ENCODE assay signal across 8 mouse cellular contexts in the genomic region with DNA sequence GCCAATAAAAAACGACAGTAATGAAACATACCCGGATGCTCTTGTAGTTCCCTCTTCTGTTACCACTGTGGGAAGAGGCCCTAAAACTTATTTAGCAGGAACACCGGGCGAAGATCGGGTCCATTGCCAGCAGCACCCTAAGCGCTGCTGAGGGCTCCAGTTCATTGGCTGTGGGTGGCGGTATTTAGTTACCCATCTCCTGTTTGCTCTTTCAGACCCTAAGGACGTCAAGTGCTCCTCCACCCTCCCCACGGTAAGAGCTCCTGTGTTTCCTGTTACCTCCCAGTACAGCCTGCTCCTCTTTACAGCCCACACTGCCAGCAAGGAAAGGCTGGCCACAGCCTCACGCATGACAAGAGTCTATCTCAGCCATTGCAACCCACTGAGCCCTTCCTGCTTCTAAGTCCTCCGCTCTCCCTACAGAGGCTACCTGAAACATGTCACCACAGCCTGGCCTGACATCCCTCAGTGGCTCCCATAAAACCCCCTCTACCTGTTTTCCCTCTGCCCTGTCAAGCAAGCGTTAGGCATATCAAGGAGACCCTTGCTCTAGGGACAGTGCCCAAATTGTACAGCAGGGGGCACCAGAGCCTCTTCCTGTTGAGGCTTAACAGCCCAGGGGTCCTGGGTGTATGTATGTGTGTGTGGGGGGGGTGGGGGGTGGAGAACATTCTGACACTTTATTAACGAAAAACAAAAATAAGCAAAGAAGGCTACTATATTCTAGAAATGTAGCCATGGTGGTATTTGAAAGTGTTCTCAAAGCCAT. TPM values are rescaled to one million over a fixed set of nuclear protein-coding genes. Genes with fewer than 3 reads are reported as not detected.
A peak's percentile ranks its signal among the peaks of the same experiment; 100 is the strongest.
DNase-seq lines count a peak whose midpoint lies in the region; ATAC-seq and TF ChIP-seq lines count a peak whose summit lies in the region.

No protein-coding gene starts in this region.

- no peaks in the 10 kb centered on the region for H3K27me3 ChIP-seq in heart, adult 2 months (ENCODE audit: control insufficient read depth, insufficient read depth, low read length)
- H3K27me3 ChIP-seq in intestine, embryonic 14.5 days (replicated peaks; ENCODE audit: control insufficient read depth, insufficient read depth, low read length): no peaks in the 10 kb centered on the region
- H3K27me3 ChIP-seq in myocyte (ENCODE audit: control insufficient read depth, insufficient read depth, insufficient read length): no peaks in the 10 kb centered on the region

- no peak for TF ChIP-seq EP300 in heart, adult 2 months (IDR thresholded peaks at IDR 0.05; ENCODE audit: insufficient read depth, low read depth, low read length)

- peak; percentile 32 for ATAC-seq in activated CD4-positive, CD25-positive, alpha-beta regulatory T cell, adult 4 months
- ATAC-seq in intestine, embryonic 14.5 days (replicated peaks; ENCODE audit: low FRiP score, low TSS enrichment, low read depth): no peak
- ATAC-seq in monocyte, adult 5-6 weeks (replicated peaks; ENCODE audit: insufficient number of reproducible peaks, low FRiP score, low TSS enrichment, poor library complexity, severe bottlenecking): no peak

- no peak for DNase-seq in heart, adult 2 months
- no peak for DNase-seq in heart, adult 11 months
- DNase-seq in A20 (ENCODE audit: low read depth, low spot score): peak; percentile 31
- DNase-seq in intestine, embryonic 14.5 days (ENCODE audit: low spot score): peak; percentile 84
- DNase-seq in c-Kit-positive CD71-positive TER-119-positive erythroid progenitor cells, embryonic 14.5 days (ENCODE audit: low spot score): no peak

- H3K79me2 ChIP-seq in heart, adult 2 months (replicated peaks; ENCODE audit: control insufficient read depth, insufficient read depth, low read length): no peaks in the 10 kb centered on the region
- no peaks in the 10 kb centered on the region for H3K79me2 ChIP-seq in myocyte (ENCODE audit: control insufficient read depth, insufficient read depth)

- peak; percentile 65 for TF ChIP-seq CTCF in heart, adult 2 months (IDR thresholded peaks at IDR 0.05)

- no peak overlapping the region for H3K4me3 ChIP-seq in heart, adult 2 months
- no peak overlapping the region for H3K4me3 ChIP-seq in intestine, embryonic 14.5 days (ENCODE audit: low read depth, low read length)
- H3K4me3 ChIP-seq in myocyte: no peak overlapping the region

- no peak overlapping the region for H3ac ChIP-seq in myocyte (ENCODE audit: control insufficient read depth, insufficient read length)

- 68% methylated on average over 13 of the region's 13 CpGs for WGBS in heart, adult 2 months
- WGBS in intestine, embryonic 14.5 days: 49% methylated on average over 13 of the region's 13 CpGs

- no peaks in the 10 kb centered on the region for H3K4me1 ChIP-seq in heart, adult 2 months (ENCODE audit: control insufficient read depth, insufficient read depth, low read length)
- peaks cover 12% of the 10 kb centered on the region for H3K4me1 ChIP-seq in intestine, embryonic 14.5 days (replicated peaks; ENCODE audit: control insufficient read depth, insufficient read depth, low read length)

- H3K27ac ChIP-seq in heart, adult 2 months: no peak overlapping the region
- peak overlapping the region; percentile 38; the same call in 1 of the 2 replicates for H3K27ac ChIP-seq in intestine, embryonic 14.5 days (ENCODE audit: low read depth)

- H3K4me2 ChIP-seq in intestine, embryonic 14.5 days (ENCODE audit: low read length): no peak overlapping the region
- peak overlapping the region; percentile 66 for H3K4me2 ChIP-seq in myocyte (ENCODE audit: low read depth)

- no peak for TF ChIP-seq POLR2A in heart, adult 2 months (IDR thresholded peaks at IDR 0.05; ENCODE audit: insufficient read depth, low read depth, low read length)
- no peak for TF ChIP-seq POLR2A in myocyte (IDR thresholded peaks at IDR 0.05; ENCODE audit: insufficient read length, low read depth)

- H3K36me3 ChIP-seq in heart, adult 2 months (ENCODE audit: control insufficient read depth, insufficient read depth, low read length): no peaks in the 10 kb centered on the region
- H3K36me3 ChIP-seq in intestine, embryonic 14.5 days (ENCODE audit: control insufficient read depth, insufficient read depth, low read length): no peaks in the 10 kb centered on the region
- H3K36me3 ChIP-seq in myocyte (ENCODE audit: control insufficient read depth, insufficient read depth): no peaks in the 10 kb centered on the region

- H3K9me3 ChIP-seq in intestine, embryonic 14.5 days (ENCODE audit: control insufficient read depth, low read length): no peaks in the 10 kb centered on the region

- intact Hi-C loops in heart, adult 2 months (cut with DNase I): no loop called here

- no peak overlapping the region for H3K9ac ChIP-seq in heart, adult 2 months (ENCODE audit: low read depth, low read length)
- no peak overlapping the region for H3K9ac ChIP-seq in intestine, embryonic 14.5 days (ENCODE audit: low read length)

TF ChIP-seq in myocyte, 11 proteins besides CTCF, POLR2A, EP300 and RAD21:
- TF ChIP-seq POLR2AphosphoS2 (IDR thresholded peaks at IDR 0.05; ENCODE audit: insufficient read length, low read depth): no peak
- no peak for TF ChIP-seq MYOG (IDR thresholded peaks at IDR 0.05; ENCODE audit: control insufficient read depth in 1 of 3, insufficient read depth in 1 of 3, insufficient read length in 2 of 3, low read depth in 2 of 3)
- TF ChIP-seq USF1 (IDR thresholded peaks at IDR 0.05; ENCODE audit: low read depth): no peak

RNA-seq across cellular contexts. Expression of a gene that starts 39.0 kb away (rescaled TPM):
- total RNA-seq in heart, adult 2 months (2021): 1 to 10 TPM; 7.3 to 9.1 TPM
- 18.7 and 19.7 TPM in 2 replicates for polyA plus RNA-seq in heart, adult 2 months (2012; rRNA removed)
- 10 to 100 TPM; 20.5 to 26.2 TPM for polyA plus RNA-seq in activated CD4-positive, CD25-positive, alpha-beta regulatory T cell, adult 4 months (2017; shearing (Covaris generic))
- polyA plus RNA-seq in intestine, embryonic 14.5 days (2014; fragmentation: Nextera tagmentation; extraction: Ambion mirVana): 14.7 and 14.8 TPM in 2 replicates
- 0.12 TPM for polyA plus RNA-seq in myocyte (2012; fragmentation: generic; extraction: Trizol)
- 7.3 to 22.9 TPM (median 9.3 TPM) in 3 replicates for total RNA-seq in monocyte, adult 5-6 weeks (2017)

RNA-seq across cellular contexts. Expression of a gene that starts 48.5 kb away (rescaled TPM):
- total RNA-seq in heart, adult 2 months (2021): 1 to 10 TPM in 1 of 2 experiments, under 1 TPM in 1; 0.81 to 1.2 TPM
- 0.32 and 1.2 TPM in 2 replicates for polyA plus RNA-seq in heart, adult 2 months (2012; rRNA removed)
- 1 to 10 TPM in 1 of 2 experiments, under 1 TPM in 1; 0.86 to 2.7 TPM for polyA plus RNA-seq in activated CD4-positive, CD25-positive, alpha-beta regulatory T cell, adult 4 months (2017; shearing (Covaris generic))
- 0.80 and 1.2 TPM in 2 replicates for polyA plus RNA-seq in intestine, embryonic 14.5 days (2014; fragmentation: Nextera tagmentation; extraction: Ambion mirVana)
- polyA plus RNA-seq in myocyte (2012; fragmentation: generic; extraction: Trizol): 0.30 TPM
- 1.2 TPM in 1 of 3 replicates, not detected in the others for total RNA-seq in monocyte, adult 5-6 weeks (2017)

Comparison
In these comparisons a context has a peak if more than half of its experiments do, and no peak if none do; other contexts are left out.
1. DNase-seq: peak in A20 (single experiment) and intestine, embryonic 14.5 days (single experiment); none in heart, adult 2 months (0 of 2), heart, adult 11 months (single experiment) and c-Kit-positive CD71-positive TER-119-positive erythroid progenitor cells, embryonic 14.5 days (single experiment).
2. RNA of a gene that starts 39.0 kb away (polyA plus RNA-seq): 20.5 to 26.2 TPM in activated CD4-positive, CD25-positive, alpha-beta regulatory T cell, adult 4 months, 18.7 to 19.7 TPM in heart, adult 2 months and 14.7 to 14.8 TPM in intestine, embryonic 14.5 days; 0.12 TPM in myocyte (single experiment); every median in the first group is over 10 times any median in the second.